Mouse (Mus musculus): ENCODE data around the gene Arid1b. TPM values are rescaled to one million over a fixed set of nuclear protein-coding genes. Genes with fewer than 3 reads are reported as not detected.

Gene Arid1b
- polyA plus RNA-seq, 1 experiment from 2014 or later = 5.0 TPM

- no peaks in the 10 kb centered on the region for H3K36me3 ChIP-seq
- no peak overlapping the region for H3K4me2 ChIP-seq
- ATAC-seq (replicated peaks; ENCODE audit: insufficient number of reproducible peaks, insufficient read depth, low FRiP score, low read depth) = no peak
- H3K27ac ChIP-seq = no peak overlapping the region
- H3K9ac ChIP-seq = no peak overlapping the region
- peaks cover 20% of the 10 kb centered on the region for H3K4me1 ChIP-seq (replicated peaks)
- no peaks in the 10 kb centered on the region for H3K9me3 ChIP-seq (replicated peaks)
- 64% methylated on average over 6 of the region's 6 CpGs for WGBS
- no peak overlapping the region for H3K4me3 ChIP-seq
- no peaks in the 10 kb centered on the region for H3K27me3 ChIP-seq
Measured at GRCm38 (mm10) chr17:5196508-5196907, 202.4 kb downstream of the Arid1b start.

GRCm38 (mm10) chr17:5197083-5197482 is 203.0 kb downstream of the Arid1b start:
- Histone ChIP-seq H3K9ac (no peak overlapping the region), H3K36me3 (no peaks in the 10 kb centered on the region), H3K9me3 (replicated peaks) (no peaks in the 10 kb centered on the region), H3K4me2 (no peak overlapping the region), H3K27me3 (no peaks in the 10 kb centered on the region), H3K27ac (no peak overlapping the region), H3K4me3 (no peak overlapping the region), H3K4me1 (replicated peaks) (peaks cover 23% of the 10 kb centered on the region)
- 90% methylated on average over 2 of the region's 2 CpGs for WGBS
- no peak for ATAC-seq (replicated peaks; ENCODE audit: insufficient number of reproducible peaks, insufficient read depth, low FRiP score, low read depth)

- peaks cover 27% of the 10 kb centered on the region for H3K4me1 ChIP-seq (replicated peaks)
- H3K9ac ChIP-seq = no peak overlapping the region
- 69% methylated on average over 3 of the region's 3 CpGs for WGBS
- 0 out of 2 replicates have a peak overlapping the region, but pooled peaks have one; percentile 0 for H3K27ac ChIP-seq
- H3K36me3 ChIP-seq = no peaks in the 10 kb centered on the region
- no peaks in the 10 kb centered on the region for H3K27me3 ChIP-seq
- no peak overlapping the region for H3K4me2 ChIP-seq
- no peak overlapping the region for H3K4me3 ChIP-seq
- H3K9me3 ChIP-seq (replicated peaks) = no peaks in the 10 kb centered on the region
- 0 out of 2 replicates have a peak, but pooled peaks have one; percentile 16 for ATAC-seq (replicated peaks; ENCODE audit: insufficient number of reproducible peaks, insufficient read depth, low FRiP score, low read depth)
Measured at GRCm38 (mm10) chr17:5197765-5198164, 203.6 kb downstream of the Arid1b start.

GRCm38 (mm10) chr17:5198252-5198651 is 204.1 kb downstream of the Arid1b start:
- 66% methylated on average over 6 of the region's 6 CpGs for WGBS
- Histone ChIP-seq H3K36me3 (no peaks in the 10 kb centered on the region), H3K4me3 (no peak overlapping the region), H3K27me3 (no peaks in the 10 kb centered on the region), H3K4me1 (replicated peaks) (peaks cover 31% of the 10 kb centered on the region), H3K27ac (0 out of 2 replicates have a peak overlapping the region, but pooled peaks have one; percentile 0), H3K4me2 (no peak overlapping the region), H3K9ac (no peak overlapping the region), H3K9me3 (replicated peaks) (no peaks in the 10 kb centered on the region)
- ATAC-seq (replicated peaks; ENCODE audit: insufficient number of reproducible peaks, insufficient read depth, low FRiP score, low read depth) = no peak

- Histone ChIP-seq H3K4me3 (no peak overlapping the region), H3K27ac (no peak overlapping the region), H3K36me3 (no peaks in the 10 kb centered on the region), H3K9me3 (replicated peaks) (no peaks in the 10 kb centered on the region), H3K4me1 (replicated peaks) (peaks cover 37% of the 10 kb centered on the region), H3K27me3 (no peaks in the 10 kb centered on the region), H3K4me2 (no peak overlapping the region), H3K9ac (no peak overlapping the region)
- no peak for ATAC-seq (replicated peaks; ENCODE audit: insufficient number of reproducible peaks, insufficient read depth, low FRiP score, low read depth)
- 66% methylated on average over 4 of the region's 4 CpGs for WGBS
Measured at GRCm38 (mm10) chr17:5198811-5199210, 204.7 kb downstream of the Arid1b start.

GRCm38 (mm10) chr17:5200638-5201037 is 206.5 kb downstream of the Arid1b start:
- no peak for ATAC-seq (replicated peaks; ENCODE audit: insufficient number of reproducible peaks, insufficient read depth, low FRiP score, low read depth)
- 82% methylated on average over 6 of the region's 6 CpGs for WGBS

GRCm38 (mm10) chr17:5201859-5202598 is 207.9 kb downstream of the Arid1b start:
- Histone ChIP-seq H3K9me3 (replicated peaks) (no peaks in the 10 kb centered on the region), H3K36me3 (no peaks in the 10 kb centered on the region), H3K4me3 (no peak overlapping the region), H3K27me3 (no peaks in the 10 kb centered on the region), H3K9ac (no peak overlapping the region), H3K4me2 (peak overlapping the region; percentile 8; the same call in 1 of the 2 replicates), H3K27ac (peak overlapping the region; percentile 54), H3K4me1 (replicated peaks) (peaks cover 45% of the 10 kb centered on the region)
- 24% methylated on average over 6 of the region's 6 CpGs for WGBS
- 0 out of 2 replicates have a peak, but pooled peaks have one; percentile 45 for ATAC-seq (replicated peaks; ENCODE audit: insufficient number of reproducible peaks, insufficient read depth, low FRiP score, low read depth)

More at GRCm38 (mm10) chr17:5200638-5201037, 206.5 kb downstream of the Arid1b start:
- Histone ChIP-seq H3K4me1 (replicated peaks) (peaks cover 42% of the 10 kb centered on the region), H3K9ac (no peak overlapping the region), H3K36me3 (no peaks in the 10 kb centered on the region), H3K27ac (no peak overlapping the region), H3K4me3 (no peak overlapping the region), H3K9me3 (replicated peaks) (no peaks in the 10 kb centered on the region), H3K4me2 (no peak overlapping the region), H3K27me3 (no peaks in the 10 kb centered on the region)

GRCm38 (mm10) chr17:5202756-5203155 is 208.6 kb downstream of the Arid1b start:
- 69% methylated on average over 5 of the region's 5 CpGs for WGBS
- no peaks in the 10 kb centered on the region for H3K27me3 ChIP-seq
- no peaks in the 10 kb centered on the region for H3K9me3 ChIP-seq (replicated peaks)
- H3K36me3 ChIP-seq = no peaks in the 10 kb centered on the region
- H3K27ac ChIP-seq = peak overlapping the region; percentile 54; the same call in 1 of the 2 replicates
- 0 out of 2 replicates have a peak overlapping the region, but pooled peaks have one; percentile 8 for H3K4me2 ChIP-seq
- no peak overlapping the region for H3K4me3 ChIP-seq
- no peak for ATAC-seq (replicated peaks; ENCODE audit: insufficient number of reproducible peaks, insufficient read depth, low FRiP score, low read depth)
- peaks cover 44% of the 10 kb centered on the region for H3K4me1 ChIP-seq (replicated peaks)
- no peak overlapping the region for H3K9ac ChIP-seq

GRCm38 (mm10) chr17:5203346-5204102 is 209.4 kb downstream of the Arid1b start:
- Histone ChIP-seq H3K4me1 (replicated peaks) (peaks cover 42% of the 10 kb centered on the region), H3K4me2 (no peak overlapping the region)

GRCm38 (mm10) chr17:5204103-5204665 is 210.1 kb downstream of the Arid1b start:
- Histone ChIP-seq H3K4me1 (replicated peaks) (peaks cover 42% of the 10 kb centered on the region), H3K4me2 (no peak overlapping the region), H3K9me3 (replicated peaks) (no peaks in the 10 kb centered on the region), H3K27ac (no peak overlapping the region), H3K27me3 (no peaks in the 10 kb centered on the region), H3K36me3 (no peaks in the 10 kb centered on the region), H3K9ac (no peak overlapping the region), H3K4me3 (no peak overlapping the region)
- ATAC-seq (replicated peaks; ENCODE audit: insufficient number of reproducible peaks, insufficient read depth, low FRiP score, low read depth) = no peak
- WGBS = 93% methylated on average over 9 of the region's 9 CpGs

More at GRCm38 (mm10) chr17:5203346-5204102, 209.4 kb downstream of the Arid1b start:
- Histone ChIP-seq H3K4me3 (no peak overlapping the region), H3K27me3 (no peaks in the 10 kb centered on the region), H3K9ac (no peak overlapping the region), H3K9me3 (replicated peaks) (no peaks in the 10 kb centered on the region), H3K27ac (no peak overlapping the region), H3K36me3 (no peaks in the 10 kb centered on the region)
- WGBS = 83% methylated on average over 10 of the region's 10 CpGs
- no peak for ATAC-seq (replicated peaks; ENCODE audit: insufficient number of reproducible peaks, insufficient read depth, low FRiP score, low read depth)

GRCm38 (mm10) chr17:5205163-5205581 is 211.0 kb downstream of the Arid1b start:
- H3K27me3 ChIP-seq = no peaks in the 10 kb centered on the region
- no peak overlapping the region for H3K4me2 ChIP-seq
- no peak for ATAC-seq (replicated peaks; ENCODE audit: insufficient number of reproducible peaks, insufficient read depth, low FRiP score, low read depth)
- no peak overlapping the region for H3K4me3 ChIP-seq
- peaks cover 49% of the 10 kb centered on the region for H3K4me1 ChIP-seq (replicated peaks)
- no peak overlapping the region for H3K9ac ChIP-seq
- H3K27ac ChIP-seq = no peak overlapping the region
- H3K36me3 ChIP-seq = no peaks in the 10 kb centered on the region
- 33% methylated on average over 7 of the region's 7 CpGs for WGBS
- H3K9me3 ChIP-seq (replicated peaks) = no peaks in the 10 kb centered on the region

All from heart, embryonic 15.5 days (tissue).